Mouse (Mus musculus) heart, embryonic 14.5 days (tissue): Measurements from ENCODE around the gene Gemin2. TPM values are rescaled to one million over a fixed set of nuclear protein-coding genes. Genes with fewer than 3 reads are reported as not detected.
"Not testable (repeated sequence)": the region's sequence is repeated elsewhere in the genome, so short reads cannot be mapped to it uniquely, and the experiment has no call there.

Experiments
- ATAC-seq: fragments of 200-750 bp; cut with Nextera tagmentation; 2 replicates; pipeline ENCODE4 v1.8.0; 2017; ENCODE audit warnings: low read depth, moderate TSS enrichment; ENCODE audit not compliant: insufficient number of reproducible peaks, insufficient read depth, low FRiP score
- H3K27ac ChIP-seq, 2 experiments: fragments of 200-500 bp in 1 of 2; fragments of 300-500 bp in 1 of 2; sonication (generic) in 1 of 2; replicated peaks in 1 of 2; 2 replicates each; pipeline ENCODE4 v1.5.1; 2012 to 2014; ENCODE audit warnings: low read depth in 2 of 2, low read length in 2 of 2, control low read depth in 1 of 2, mild to moderate bottlenecking in 1 of 2, mixed read lengths in 1 of 2; ENCODE audit not compliant: control insufficient read depth in 1 of 2, insufficient read depth in 1 of 2
- H3K27me3 ChIP-seq: fragments of 300-500 bp; sonication (generic); 2 replicates; pipeline ENCODE4 v1.6.1; 2014; ENCODE audit warnings: mild to moderate bottlenecking, low read length, control low read depth; ENCODE audit not compliant: control insufficient read depth, insufficient read depth
- H3K36me3 ChIP-seq: fragments of 300-500 bp; sonication (generic); 2 replicates; pipeline ENCODE4 v1.6.1; 2014; ENCODE audit warnings: mild to moderate bottlenecking, control low read depth, low read length, mixed read lengths; ENCODE audit not compliant: control insufficient read depth, insufficient read depth
- H3K4me1 ChIP-seq, 2 experiments: fragments of 200-500 bp in 1 of 2; fragments of 300-500 bp in 1 of 2; sonication (generic) in 1 of 2; 2 replicates each; pipeline ENCODE4 v1.6.1; 2012 to 2014; ENCODE audit warnings: low read length in 2 of 2, control low read depth in 1 of 2, mixed read lengths in 1 of 2; ENCODE audit not compliant: control insufficient read depth in 2 of 2, insufficient read depth in 2 of 2
- H3K4me2 ChIP-seq: fragments of 300-500 bp; sonication (generic); 2 replicates; pipeline ENCODE4 v1.6.1; 2014; ENCODE audit warnings: mild to moderate bottlenecking, low read length
- H3K4me3 ChIP-seq, 2 experiments: fragments of 200-500 bp in 1 of 2; fragments of 300-500 bp in 1 of 2; sonication (generic) in 1 of 2; 2 replicates each; pipeline ENCODE4 v1.5.1; 2012 to 2014; ENCODE audit warnings: low read length in 2 of 2, mild to moderate bottlenecking in 2 of 2, control low read depth in 1 of 2, low read depth in 1 of 2, moderate library complexity in 1 of 2; ENCODE audit not compliant: control insufficient read depth in 1 of 2, insufficient read depth in 1 of 2
- H3K9ac ChIP-seq: fragments of 300-500 bp; sonication (generic); 2 replicates; pipeline ENCODE4 v1.6.1; 2014; ENCODE audit warnings: mild to moderate bottlenecking, low read length
- H3K9me3 ChIP-seq: fragments of 300-500 bp; sonication (generic); 2 replicates; pipeline ENCODE4 v1.6.1; 2016; ENCODE audit warnings: low read length, control low read depth; ENCODE audit not compliant: control insufficient read depth
- WGBS: fragments of 180-500 bp; shearing (Covaris S2); extraction: QIAGEN DNeasy Blood & Tissue Kit; methylation state at CpG from one replicate; pipeline ENCODE4 v1.1.7; 2014; 5-methylcytosine and 5-hydroxymethylcytosine counted together
- polyA plus RNA-seq: library from polyadenylated mRNA; unstranded; fragments of >200 nt; fragmentation: Nextera tagmentation; extraction: Ambion mirVana; gene quantifications from 2 replicates; pipeline ENCODE4 v1.2.1, GENCODE M21; 2014

Gemin2 gene
- polyA plus RNA-seq, 1 experiment from 2014 or later = 19.8 TPM

DNA sequence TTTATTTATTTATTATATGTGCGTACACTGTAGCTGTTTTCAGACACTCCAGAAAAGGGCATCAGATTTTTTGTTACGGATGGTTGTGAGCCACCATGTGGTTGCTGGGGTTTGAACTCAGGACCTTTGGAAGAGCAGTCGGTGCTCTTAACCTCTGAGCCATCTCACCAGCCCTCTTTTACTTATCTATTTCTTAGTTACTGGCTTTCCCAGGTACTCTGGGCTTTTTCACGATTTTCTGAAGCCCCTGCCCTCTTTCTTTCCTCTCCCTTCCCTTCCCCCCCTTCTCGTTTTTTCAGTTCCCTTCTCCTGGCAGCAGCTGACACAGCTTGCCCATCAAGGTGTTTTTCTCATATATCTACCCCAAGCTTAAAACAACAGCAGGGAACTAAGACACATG lies 45.0 kb downstream of the Gemin2 start:
- not testable (repeated sequence) for H3K27ac ChIP-seq, H3K4me3 ChIP-seq, H3K4me2 ChIP-seq, H3K9ac ChIP-seq, ATAC-seq, H3K27me3 ChIP-seq, H3K9me3 ChIP-seq
- peaks cover 6 to 13% of the 10 kb centered on the region in 2 experiments; a peak in 3 of 4 replicates for H3K4me1 ChIP-seq
- H3K36me3 ChIP-seq = peaks cover 35% of the 10 kb centered on the region
- 85% methylated on average over 5 of the region's 5 CpGs for WGBS

GRCm38 (mm10) chr12:59060322-59060721 lies 47.1 kb downstream of the Gemin2 start:
- no peak for ATAC-seq
- Histone ChIP-seq H3K27ac (peak overlapping the region; percentile 89 to 95), H3K9ac (peak overlapping the region; percentile 94), H3K9me3 (no peaks in the 10 kb centered on the region), H3K36me3 (peaks cover 26% of the 10 kb centered on the region), H3K4me1 (peaks cover 6 to 13% of the 10 kb centered on the region in 2 experiments; a peak in 3 of 4 replicates), H3K27me3 (no peaks in the 10 kb centered on the region), H3K4me2 (peak overlapping the region; percentile 77), H3K4me3 (peak overlapping the region; percentile 85 to 90)
- WGBS = 48% methylated on average over 4 of the region's 4 CpGs

- Histone ChIP-seq H3K4me3 (peak within 1 kb of the TSS; percentile 85 to 90), H3K36me3 (peaks cover 20% of the 10 kb centered on the region), H3K4me2 (peak within 1 kb of the TSS; percentile 77), H3K27me3 (no peaks in the 10 kb centered on the region), H3K4me1 (peaks cover 6 to 13% of the 10 kb centered on the region in 2 experiments; a peak in 3 of 4 replicates), H3K9me3 (no peaks in the 10 kb centered on the region), H3K27ac (peak within 1 kb of the TSS; percentile 89 to 95), H3K9ac (peak within 1 kb of the TSS; percentile 94)
- peak; percentile 97 for ATAC-seq
- WGBS = under 1% methylated on average over 48 of the region's 49 CpGs
Observed at GRCm38 (mm10) chr12:59060993-59061595, 47.9 kb downstream of the Gemin2 start, which contains the start of gene Trappc6b. Gene Trappc6b, minus strand, starts transcription at chr12:59061472.

- H3K27me3 ChIP-seq = no peaks in the 10 kb centered on the region
- H3K4me2 ChIP-seq = no peak overlapping the region
- H3K36me3 ChIP-seq = peaks cover 20% of the 10 kb centered on the region
- peaks cover 3 to 13% of the 10 kb centered on the region in 2 experiments; a peak in 3 of 4 replicates for H3K4me1 ChIP-seq
- H3K27ac ChIP-seq = no peak overlapping the region
- no peak for ATAC-seq
- WGBS = 85% methylated on average over 8 of the region's 8 CpGs
- H3K4me3 ChIP-seq = no peak overlapping the region
- H3K9me3 ChIP-seq = no peaks in the 10 kb centered on the region
- no peak overlapping the region for H3K9ac ChIP-seq
Observed at GRCm38 (mm10) chr12:59064837-59065236, 51.6 kb downstream of the Gemin2 start.

GRCm38 (mm10) chr12:59065776-59066175 lies 52.6 kb downstream of the Gemin2 start:
- Histone ChIP-seq H3K4me2 (peak overlapping the region; percentile 69), H3K27ac (peak overlapping the region; percentile 88 to 98; a peak in 3 of 4 replicates), H3K36me3 (peaks cover 30% of the 10 kb centered on the region), H3K9ac (peak overlapping the region; percentile 71; the same call in 1 of the 2 replicates), H3K4me1 (peaks cover 0 to 8% of the 10 kb centered on the region in 2 experiments; a peak in 2 of 4 replicates), H3K4me3 (peak overlapping the region in 1 of 2 experiments; percentile 100; a peak in 2 of 4 replicates), H3K9me3 (no peaks in the 10 kb centered on the region), H3K27me3 (no peaks in the 10 kb centered on the region)
- no peak for ATAC-seq
- WGBS = 43% methylated on average over 3 of the region's 3 CpGs

DNA sequence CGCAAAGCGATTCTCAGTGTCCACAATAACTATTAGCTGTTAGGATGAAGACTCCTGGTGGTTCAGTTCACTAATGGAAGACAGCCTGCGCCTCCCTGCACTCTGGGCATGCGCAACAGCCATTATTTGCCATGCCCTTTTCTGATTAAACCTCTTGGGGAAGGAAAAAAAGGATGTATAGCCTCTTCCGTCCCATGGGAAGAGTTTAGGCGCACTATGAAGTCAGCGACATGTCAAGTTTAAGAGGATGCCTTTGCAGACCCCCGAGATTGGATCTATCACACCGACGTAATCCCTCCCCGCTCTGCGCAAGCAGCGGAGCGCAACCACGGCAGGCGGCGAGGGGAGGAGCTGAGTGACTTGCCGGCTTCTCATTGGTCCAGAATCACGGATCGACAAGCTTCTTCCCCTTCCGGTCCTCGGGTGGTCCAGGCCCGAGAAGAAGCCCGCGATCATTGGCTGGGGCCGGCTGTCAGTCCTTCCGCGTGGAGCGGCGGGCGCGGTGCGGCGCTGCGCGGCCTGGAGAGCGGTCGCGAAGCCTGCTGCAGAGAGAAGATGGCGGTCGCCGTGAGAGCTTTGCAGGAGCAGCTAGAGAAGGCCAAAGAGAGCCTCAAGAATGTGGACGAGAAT lies 53.4 kb downstream of the Gemin2 start, which contains the start of gene Pnn:
Gene Pnn, plus strand, starts transcription at position 437 of the 630 bp plus-strand sequence.
- Histone ChIP-seq H3K9ac (peak within 1 kb of the TSS; percentile 100), H3K4me3 (peak within 1 kb of the TSS; percentile 80 to 100), H3K4me2 (peak within 1 kb of the TSS; percentile 92), H3K4me1 (peaks cover 0 to 8% of the 10 kb centered on the region in 2 experiments; a peak in 2 of 4 replicates), H3K36me3 (peaks cover 38% of the 10 kb centered on the region), H3K27ac (peak within 1 kb of the TSS; percentile 88 to 98), H3K27me3 (no peaks in the 10 kb centered on the region), H3K9me3 (no peaks in the 10 kb centered on the region)
- WGBS = under 1% methylated on average over 43 of the region's 43 CpGs
- ATAC-seq = peak; percentile 100

GRCm38 (mm10) chr12:59067095-59067494 lies 53.9 kb downstream of the Gemin2 start:
- under 1% methylated on average over 41 of the region's 41 CpGs for WGBS
- Histone ChIP-seq H3K27me3 (no peaks in the 10 kb centered on the region), H3K9me3 (no peaks in the 10 kb centered on the region), H3K27ac (peak overlapping the region; percentile 88), H3K36me3 (peaks cover 43% of the 10 kb centered on the region), H3K4me1 (peaks cover 0 to 8% of the 10 kb centered on the region in 2 experiments; a peak in 2 of 4 replicates), H3K4me2 (peak overlapping the region; percentile 92), H3K4me3 (peak overlapping the region; percentile 80 to 100), H3K9ac (peak overlapping the region; percentile 100)
- peak; percentile 18 for ATAC-seq
